In the genomic region with DNA sequence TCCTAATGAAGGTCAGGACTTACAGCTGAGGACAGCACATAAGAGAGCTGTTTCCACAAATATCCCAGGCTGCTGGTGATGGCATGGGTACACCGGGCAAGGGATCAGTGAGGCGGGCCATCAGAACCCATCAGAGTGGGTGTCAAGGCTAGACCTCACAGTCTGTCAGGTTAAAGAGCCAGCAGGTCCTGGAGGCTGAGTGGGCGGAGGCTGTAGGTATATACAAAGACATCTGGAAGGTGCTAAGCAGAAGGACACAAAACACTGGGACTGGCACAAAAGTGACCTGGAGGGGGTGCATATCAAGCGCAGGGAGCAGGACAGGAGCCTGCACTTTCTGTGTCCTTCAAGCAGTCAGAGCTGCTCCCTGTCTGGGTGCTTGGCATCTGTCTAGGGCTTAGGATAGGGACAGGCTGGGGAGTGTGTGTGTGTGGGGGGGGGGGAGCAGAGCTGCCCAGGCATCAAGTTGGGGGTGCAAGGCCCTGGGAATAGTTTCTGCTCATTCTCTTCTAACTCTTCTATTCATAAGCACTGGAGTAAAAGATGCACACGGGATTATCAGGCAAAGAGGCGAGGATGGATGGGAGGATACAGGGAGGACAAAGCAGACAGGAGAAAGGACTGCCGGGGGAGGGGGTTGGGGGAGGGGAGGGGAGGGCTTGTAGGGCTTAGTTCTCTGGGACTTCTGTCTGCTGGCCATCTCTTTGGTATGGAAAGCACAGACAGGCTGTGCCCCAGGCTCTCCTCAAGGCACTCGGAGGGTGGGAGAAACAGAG, we compare ENCODE assay signal across 22 mouse cellular contexts. TPM values are rescaled to one million over a fixed set of nuclear protein-coding genes. Genes with fewer than 3 reads are reported as not detected.
DNase-seq lines count a peak whose midpoint lies in the region; ATAC-seq and TF ChIP-seq lines count a peak whose summit lies in the region.
"Had no signal": no experiment of that assay in that cellular context is flagged by ENCODE, and none has a peak within 500 bp of the region (broad histone marks: within the 10 kb centered on the region; RNA-seq: fewer than 3 reads in every experiment).

No protein-coding gene starts in this region.

- peaks cover under 1% of the 10 kb centered on the region; the same call in 1 of the 2 replicates for H3K27me3 ChIP-seq in forebrain, embryonic 14.5 days (replicated peaks; ENCODE audit: control insufficient read depth, insufficient read depth, low read length)
- peaks cover 9% of the 10 kb centered on the region for H3K27me3 ChIP-seq in forebrain, embryonic 15.5 days
- peaks cover 11% of the 10 kb centered on the region for H3K27me3 ChIP-seq in hindbrain, embryonic 15.5 days
- H3K27me3 ChIP-seq in hindbrain, embryonic 16.5 days (replicated peaks; ENCODE audit: control insufficient read depth, insufficient read depth, low read length), result 0 out of 2 replicates have a peak, but pooled peaks cover under 1% of the 10 kb centered on the region
- peaks cover 7% of the 10 kb centered on the region for H3K27me3 ChIP-seq in neural tube, embryonic 12.5 days (replicated peaks)
- H3K27me3 ChIP-seq in neural tube, embryonic 15.5 days (replicated peaks), result peaks cover under 1% of the 10 kb centered on the region
- H3K27me3 ChIP-seq in stomach, postnatal 0 days (ENCODE audit: control insufficient read depth, insufficient read depth, low read length), result no peaks in the 10 kb centered on the region

- no peak overlapping the region for H3K27ac ChIP-seq in forebrain, embryonic 14.5 days (ENCODE audit: low read depth, low read length)
- no peak overlapping the region for H3K27ac ChIP-seq in forebrain, embryonic 15.5 days (replicated peaks)
- H3K27ac ChIP-seq in hindbrain, embryonic 15.5 days (replicated peaks), result no peak overlapping the region
- H3K27ac ChIP-seq in hindbrain, embryonic 16.5 days (ENCODE audit: low read depth, low read length), result no peak overlapping the region
- H3K27ac ChIP-seq in neural tube, embryonic 12.5 days, result no peak overlapping the region
- no peak overlapping the region for H3K27ac ChIP-seq in neural tube, embryonic 15.5 days (replicated peaks)
- H3K27ac ChIP-seq in stomach, postnatal 0 days (replicated peaks), result no peak overlapping the region
- H3K27ac ChIP-seq: layer of hippocampus, adult 2 months; limb, embryonic 12.5 days had no signal

- ATAC-seq in forebrain, embryonic 14.5 days, result 0 out of 2 replicates have a peak, but pooled peaks have one; percentile 18
- no peak for ATAC-seq in forebrain, embryonic 15.5 days (replicated peaks)
- 0 out of 2 replicates have a peak, but pooled peaks have one; percentile 42 for ATAC-seq in hindbrain, embryonic 15.5 days (ENCODE audit: low FRiP score, low read depth)
- no peak for ATAC-seq in hindbrain, embryonic 16.5 days
- peak; percentile 45; the same call in 1 of the 2 replicates for ATAC-seq in neural tube, embryonic 12.5 days (ENCODE audit: low FRiP score, low read depth)
- no peak for ATAC-seq in neural tube, embryonic 15.5 days (ENCODE audit: low FRiP score)
- 0 out of 2 replicates have a peak, but pooled peaks have one; percentile 4 for ATAC-seq in stomach, postnatal 0 days (ENCODE audit: low FRiP score, low TSS enrichment)
- ATAC-seq: intestine, embryonic 16.5 days; liver, postnatal 0 days had no signal

- no peak overlapping the region for H3K4me3 ChIP-seq in forebrain, embryonic 14.5 days (ENCODE audit: low read depth, low read length)
- no peak overlapping the region for H3K4me3 ChIP-seq in forebrain, embryonic 15.5 days
- H3K4me3 ChIP-seq in hindbrain, embryonic 15.5 days, result no peak overlapping the region
- H3K4me3 ChIP-seq in hindbrain, embryonic 16.5 days (ENCODE audit: low read length), result no peak overlapping the region
- H3K4me3 ChIP-seq in neural tube, embryonic 12.5 days, result no peak overlapping the region
- H3K4me3 ChIP-seq in neural tube, embryonic 15.5 days (replicated peaks), result no peak overlapping the region
- no peak overlapping the region for H3K4me3 ChIP-seq in stomach, postnatal 0 days (ENCODE audit: low read depth, low read length)
- H3K4me3 ChIP-seq: layer of hippocampus, adult 2 months; limb, embryonic 12.5 days had no signal

- H3K9me3 ChIP-seq in forebrain, embryonic 14.5 days (replicated peaks; ENCODE audit: control insufficient read depth, low read length), result no peaks in the 10 kb centered on the region
- H3K9me3 ChIP-seq in forebrain, embryonic 15.5 days, result no peaks in the 10 kb centered on the region
- H3K9me3 ChIP-seq in hindbrain, embryonic 15.5 days, result no peaks in the 10 kb centered on the region
- no peaks in the 10 kb centered on the region for H3K9me3 ChIP-seq in hindbrain, embryonic 16.5 days (ENCODE audit: control insufficient read depth, low read length)
- H3K9me3 ChIP-seq in neural tube, embryonic 12.5 days, result no peaks in the 10 kb centered on the region
- no peaks in the 10 kb centered on the region for H3K9me3 ChIP-seq in neural tube, embryonic 15.5 days (replicated peaks)
- no peaks in the 10 kb centered on the region for H3K9me3 ChIP-seq in stomach, postnatal 0 days (ENCODE audit: control insufficient read depth, low read length)
- H3K9me3 ChIP-seq: limb, embryonic 12.5 days had no signal

- no peak overlapping the region for H3K4me2 ChIP-seq in forebrain, embryonic 14.5 days (ENCODE audit: low read length)
- no peak overlapping the region for H3K4me2 ChIP-seq in forebrain, embryonic 15.5 days (replicated peaks)
- no peak overlapping the region for H3K4me2 ChIP-seq in hindbrain, embryonic 15.5 days
- no peak overlapping the region for H3K4me2 ChIP-seq in hindbrain, embryonic 16.5 days (ENCODE audit: low read length)
- no peak overlapping the region for H3K4me2 ChIP-seq in neural tube, embryonic 12.5 days (replicated peaks)
- no peak overlapping the region for H3K4me2 ChIP-seq in neural tube, embryonic 15.5 days
- no peak overlapping the region for H3K4me2 ChIP-seq in stomach, postnatal 0 days (replicated peaks; ENCODE audit: low read depth)
- H3K4me2 ChIP-seq: limb, embryonic 12.5 days; liver, embryonic 11.5 days had no signal

- no peaks in the 10 kb centered on the region for H3K36me3 ChIP-seq in forebrain, embryonic 14.5 days (ENCODE audit: control insufficient read depth, insufficient read depth, low read length)
- H3K36me3 ChIP-seq in forebrain, embryonic 15.5 days, result no peaks in the 10 kb centered on the region
- H3K36me3 ChIP-seq in hindbrain, embryonic 15.5 days, result no peaks in the 10 kb centered on the region
- H3K36me3 ChIP-seq in hindbrain, embryonic 16.5 days (ENCODE audit: control insufficient read depth, insufficient read depth, low read length), result no peaks in the 10 kb centered on the region
- no peaks in the 10 kb centered on the region for H3K36me3 ChIP-seq in neural tube, embryonic 12.5 days
- H3K36me3 ChIP-seq in neural tube, embryonic 15.5 days, result no peaks in the 10 kb centered on the region
- H3K36me3 ChIP-seq in stomach, postnatal 0 days (ENCODE audit: control insufficient read depth, insufficient read depth, low read length), result no peaks in the 10 kb centered on the region
- H3K36me3 ChIP-seq: limb, embryonic 12.5 days had no signal

- 53% methylated on average over 8 of the region's 8 CpGs for WGBS in forebrain, embryonic 14.5 days
- 43% methylated on average over 8 of the region's 8 CpGs for WGBS in forebrain, embryonic 15.5 days
- WGBS in hindbrain, embryonic 15.5 days, result 54% methylated on average over 8 of the region's 8 CpGs
- 51% methylated on average over 8 of the region's 8 CpGs for WGBS in hindbrain, embryonic 16.5 days
- WGBS in neural tube, embryonic 12.5 days, result 55% methylated on average over 8 of the region's 8 CpGs
- 52% methylated on average over 8 of the region's 8 CpGs for WGBS in neural tube, embryonic 15.5 days
- 65% methylated on average over 8 of the region's 8 CpGs for WGBS in stomach, postnatal 0 days

- H3K9ac ChIP-seq in forebrain, embryonic 14.5 days (ENCODE audit: low read length), result no peak overlapping the region
- H3K9ac ChIP-seq in forebrain, embryonic 15.5 days (replicated peaks), result no peak overlapping the region
- no peak overlapping the region for H3K9ac ChIP-seq in hindbrain, embryonic 15.5 days
- H3K9ac ChIP-seq in hindbrain, embryonic 16.5 days (ENCODE audit: low read depth, low read length), result no peak overlapping the region
- no peak overlapping the region for H3K9ac ChIP-seq in neural tube, embryonic 12.5 days
- H3K9ac ChIP-seq in neural tube, embryonic 15.5 days (replicated peaks), result no peak overlapping the region
- H3K9ac ChIP-seq in stomach, postnatal 0 days (ENCODE audit: low read length), result no peak overlapping the region
- H3K9ac ChIP-seq: limb, embryonic 12.5 days; liver, postnatal 0 days had no signal

- H3K4me1 ChIP-seq in forebrain, embryonic 14.5 days (ENCODE audit: control insufficient read depth, insufficient read depth, low read length), result 0 out of 2 replicates have a peak, but pooled peaks cover 2% of the 10 kb centered on the region
- H3K4me1 ChIP-seq in forebrain, embryonic 15.5 days, result 0 out of 2 replicates have a peak, but pooled peaks cover 7% of the 10 kb centered on the region
- H3K4me1 ChIP-seq in hindbrain, embryonic 15.5 days (replicated peaks), result no peaks in the 10 kb centered on the region
- H3K4me1 ChIP-seq in hindbrain, embryonic 16.5 days (ENCODE audit: control insufficient read depth, insufficient read depth, low read depth, low read length), result no peaks in the 10 kb centered on the region
- peaks cover 11% of the 10 kb centered on the region; the same call in 1 of the 2 replicates for H3K4me1 ChIP-seq in neural tube, embryonic 12.5 days
- H3K4me1 ChIP-seq in neural tube, embryonic 15.5 days, result no peaks in the 10 kb centered on the region
- H3K4me1 ChIP-seq in stomach, postnatal 0 days (replicated peaks; ENCODE audit: control insufficient read depth, insufficient read depth), result no peaks in the 10 kb centered on the region

- DNase-seq in forebrain, embryonic 14.5 days (ENCODE audit: low spot score), result no peak
- DNase-seq in stomach, postnatal 0 days (ENCODE audit: low spot score), result no peak
- no peak for DNase-seq in cerebellum, adult 18-20 months
- DNase-seq: adrenal gland, postnatal 36 days; cerebellum, adult 9-11 months; gastrocnemius, postnatal 36 days; kidney, adult 9 months; kidney, postnatal 25 days; liver, postnatal 0 days; lung, postnatal 10 days; right cerebral cortex, postnatal 4 days; thymus, adult 2 months; thymus, postnatal 4 days had no signal

- no peak for TF ChIP-seq CTCF in stomach, postnatal 0 days (IDR thresholded peaks at IDR 0.05; ENCODE audit: low read depth)

- no peak for TF ChIP-seq EP300 in stomach, postnatal 0 days (optimal IDR thresholded peaks at IDR 0.05)

RNA-seq across cellular contexts. Expression of a gene that starts 6.2 kb away (rescaled TPM):
- 0.24 and 0.32 TPM in 2 replicates for polyA plus RNA-seq in forebrain, embryonic 14.5 days (2014; fragmentation: Nextera tagmentation; extraction: Ambion mirVana)
- polyA plus RNA-seq in forebrain, embryonic 15.5 days (2015; fragmentation: Nextera tagmentation; extraction: Ambion mirVana), result 0.29 and 0.34 TPM in 2 replicates
- polyA plus RNA-seq in hindbrain, embryonic 15.5 days (2015; fragmentation: Nextera tagmentation; extraction: Ambion mirVana), result 0.66 TPM in 2 replicates
- 0.70 and 1.3 TPM in 2 replicates for polyA plus RNA-seq in hindbrain, embryonic 16.5 days (2015; fragmentation: Nextera tagmentation; extraction: Ambion mirVana)
- polyA plus RNA-seq in neural tube, embryonic 12.5 days (2016; fragmentation: Nextera tagmentation; extraction: Ambion mirVana), result 1.9 and 2.2 TPM in 2 replicates
- polyA plus RNA-seq in neural tube, embryonic 15.5 days (2015; fragmentation: Nextera tagmentation; extraction: Ambion mirVana), result 1.3 and 6.5 TPM in 2 replicates
- 7.2 and 8.5 TPM in 2 replicates for polyA plus RNA-seq in stomach, postnatal 0 days (2015; fragmentation: Nextera tagmentation; extraction: Ambion mirVana)
- polyA plus RNA-seq: liver, postnatal 0 days had no signal

RNA-seq across cellular contexts. Expression of a gene that starts 37.9 kb away (rescaled TPM):
- 0.08 TPM in 1 of 2 replicates, not detected in the other for polyA plus RNA-seq in forebrain, embryonic 14.5 days (2014; fragmentation: Nextera tagmentation; extraction: Ambion mirVana)
- 0.13 and 0.15 TPM in 2 replicates for polyA plus RNA-seq in forebrain, embryonic 15.5 days (2015; fragmentation: Nextera tagmentation; extraction: Ambion mirVana)
- polyA plus RNA-seq in hindbrain, embryonic 15.5 days (2015; fragmentation: Nextera tagmentation; extraction: Ambion mirVana), result 0.45 and 0.61 TPM in 2 replicates
- 0.43 and 0.66 TPM in 2 replicates for polyA plus RNA-seq in hindbrain, embryonic 16.5 days (2015; fragmentation: Nextera tagmentation; extraction: Ambion mirVana)
- 0.43 and 0.47 TPM in 2 replicates for polyA plus RNA-seq in neural tube, embryonic 12.5 days (2016; fragmentation: Nextera tagmentation; extraction: Ambion mirVana)
- polyA plus RNA-seq in neural tube, embryonic 15.5 days (2015; fragmentation: Nextera tagmentation; extraction: Ambion mirVana), result 0.72 and 1.6 TPM in 2 replicates
- 19.4 and 22.0 TPM in 2 replicates for polyA plus RNA-seq in stomach, postnatal 0 days (2015; fragmentation: Nextera tagmentation; extraction: Ambion mirVana)

RNA-seq across cellular contexts. Expression of a gene that starts 45.5 kb away (rescaled TPM):
- 10.3 and 10.8 TPM in 2 replicates for polyA plus RNA-seq in forebrain, embryonic 14.5 days (2014; fragmentation: Nextera tagmentation; extraction: Ambion mirVana)
- polyA plus RNA-seq in forebrain, embryonic 15.5 days (2015; fragmentation: Nextera tagmentation; extraction: Ambion mirVana), result 19.7 and 21.1 TPM in 2 replicates
- 20.6 and 22.5 TPM in 2 replicates for polyA plus RNA-seq in hindbrain, embryonic 15.5 days (2015; fragmentation: Nextera tagmentation; extraction: Ambion mirVana)
- 19.9 and 21.0 TPM in 2 replicates for polyA plus RNA-seq in hindbrain, embryonic 16.5 days (2015; fragmentation: Nextera tagmentation; extraction: Ambion mirVana)
- 15.2 and 16.2 TPM in 2 replicates for polyA plus RNA-seq in neural tube, embryonic 12.5 days (2016; fragmentation: Nextera tagmentation; extraction: Ambion mirVana)
- 17.6 and 17.9 TPM in 2 replicates for polyA plus RNA-seq in neural tube, embryonic 15.5 days (2015; fragmentation: Nextera tagmentation; extraction: Ambion mirVana)
- polyA plus RNA-seq in stomach, postnatal 0 days (2015; fragmentation: Nextera tagmentation; extraction: Ambion mirVana), result 4.0 and 4.5 TPM in 2 replicates

Comparison
In these comparisons a context has a peak if more than half of its experiments do, and no peak if none do; other contexts are left out.
1. ATAC-seq: peak in forebrain, embryonic 14.5 days (single experiment), hindbrain, embryonic 15.5 days (single experiment), neural tube, embryonic 12.5 days (single experiment) and stomach, postnatal 0 days (single experiment); none in forebrain, embryonic 15.5 days (single experiment), hindbrain, embryonic 16.5 days (single experiment) and neural tube, embryonic 15.5 days (single experiment).